ENCODE assay signal across 19 mouse cellular contexts in genomic region chr13:58160761-58161160, GRCm38 (mm10). TPM values are rescaled to one million over a fixed set of nuclear protein-coding genes. Genes with fewer than 3 reads are reported as not detected.
DNase-seq lines count a peak whose midpoint lies in the region; ATAC-seq lines count a peak whose summit lies in the region.
"Had no signal": no experiment of that assay in that cellular context is flagged by ENCODE, and none has a peak within 500 bp of the region (broad histone marks: within the 10 kb centered on the region; RNA-seq: fewer than 3 reads in every experiment).

No protein-coding gene starts in this region.

- no peak overlapping the region for H3K9ac ChIP-seq in forebrain, embryonic 12.5 days

- 0 out of 2 replicates have a peak, but pooled peaks cover 2% of the 10 kb centered on the region for H3K9me3 ChIP-seq in forebrain, embryonic 12.5 days
- H3K9me3 ChIP-seq: G1E had no signal

- ATAC-seq in forebrain, embryonic 12.5 days (ENCODE audit: low FRiP score) = no peak
- ATAC-seq: activated CD4-positive, CD25-positive, alpha-beta regulatory T cell, adult 4 months; CD4-positive, CD25-positive, alpha-beta regulatory T cell, adult 4 months; Patski had no signal

- H3K36me3 ChIP-seq in forebrain, embryonic 12.5 days (replicated peaks) = peaks cover 43% of the 10 kb centered on the region

- peaks cover 16% of the 10 kb centered on the region for H3K4me1 ChIP-seq in forebrain, embryonic 12.5 days

- H3K4me3 ChIP-seq in forebrain, embryonic 12.5 days (replicated peaks) = no peak overlapping the region

- peak; percentile 71 for DNase-seq in testis, postnatal 10 days (ENCODE audit: low spot score)
- DNase-seq in testis, postnatal 14 days (ENCODE audit: low spot score) = peak; percentile 83
- no peak for DNase-seq in spleen, adult 12 weeks (ENCODE audit: low spot score)
- DNase-seq: adrenal gland, adult 2 months; adrenal gland, adult 8-10 months; adrenal gland, postnatal 10 days; adrenal gland, postnatal 14 days; adrenal gland, postnatal 25 days; adrenal gland, postnatal 36 days; B cell, adult 2 months; cerebellum, adult 11 months; cerebellum, adult 11-12 months; cerebellum, adult 18-20 months had no signal

- H3K4me2 ChIP-seq in forebrain, embryonic 12.5 days = no peak overlapping the region

- 94% methylated on average over 15 of the region's 15 CpGs for WGBS in forebrain, embryonic 12.5 days

- H3K27me3 ChIP-seq in forebrain, embryonic 12.5 days = no peaks in the 10 kb centered on the region
- H3K27me3 ChIP-seq: CH12.LX, Patski had no signal

- no peak overlapping the region for H3K27ac ChIP-seq in forebrain, embryonic 12.5 days

RNA-seq across cellular contexts. Expression of gene Idnk, which starts 3.3 kb away (rescaled TPM):
- 54.7 and 59.5 TPM in 2 replicates for polyA plus RNA-seq in forebrain, embryonic 12.5 days (2016; fragmentation: Nextera tagmentation; extraction: Ambion mirVana)

RNA-seq across cellular contexts. Expression of gene Hnrnpa0, which starts 32.4 kb away (rescaled TPM):
- 69.5 and 75.3 TPM in 2 replicates for polyA plus RNA-seq in forebrain, embryonic 12.5 days (2016; fragmentation: Nextera tagmentation; extraction: Ambion mirVana)

RNA-seq across cellular contexts. Expression of gene Klhl3, which starts 47.4 kb away (rescaled TPM):
- polyA plus RNA-seq in forebrain, embryonic 12.5 days (2016; fragmentation: Nextera tagmentation; extraction: Ambion mirVana) = 3.9 and 4.3 TPM in 2 replicates
- polyA plus RNA-seq: G1E had no signal

RNA-seq across cellular contexts. Expression of gene Ubqln1, which starts 54.7 kb away (rescaled TPM):
- 162 and 172 TPM in 2 replicates for polyA plus RNA-seq in forebrain, embryonic 12.5 days (2016; fragmentation: Nextera tagmentation; extraction: Ambion mirVana)
